Mouse (Mus musculus) brain, embryonic 18.5 days (tissue): ENCODE measurements around the gene Lyrm9.

Source experiments
- DNase-seq: peaks from one replicate; pipeline ENCODE4 v3.0.0-alpha.2; 2012; ENCODE audit warnings: low read depth, low spot score

Lyrm9 gene

GRCm38 (mm10) chr11:78826442-78827013 lies at the start of gene Lyrm9:
Gene Lyrm9, plus strand, starts transcription at chr11:78826584.
- peak; percentile 80 for DNase-seq

DNA sequence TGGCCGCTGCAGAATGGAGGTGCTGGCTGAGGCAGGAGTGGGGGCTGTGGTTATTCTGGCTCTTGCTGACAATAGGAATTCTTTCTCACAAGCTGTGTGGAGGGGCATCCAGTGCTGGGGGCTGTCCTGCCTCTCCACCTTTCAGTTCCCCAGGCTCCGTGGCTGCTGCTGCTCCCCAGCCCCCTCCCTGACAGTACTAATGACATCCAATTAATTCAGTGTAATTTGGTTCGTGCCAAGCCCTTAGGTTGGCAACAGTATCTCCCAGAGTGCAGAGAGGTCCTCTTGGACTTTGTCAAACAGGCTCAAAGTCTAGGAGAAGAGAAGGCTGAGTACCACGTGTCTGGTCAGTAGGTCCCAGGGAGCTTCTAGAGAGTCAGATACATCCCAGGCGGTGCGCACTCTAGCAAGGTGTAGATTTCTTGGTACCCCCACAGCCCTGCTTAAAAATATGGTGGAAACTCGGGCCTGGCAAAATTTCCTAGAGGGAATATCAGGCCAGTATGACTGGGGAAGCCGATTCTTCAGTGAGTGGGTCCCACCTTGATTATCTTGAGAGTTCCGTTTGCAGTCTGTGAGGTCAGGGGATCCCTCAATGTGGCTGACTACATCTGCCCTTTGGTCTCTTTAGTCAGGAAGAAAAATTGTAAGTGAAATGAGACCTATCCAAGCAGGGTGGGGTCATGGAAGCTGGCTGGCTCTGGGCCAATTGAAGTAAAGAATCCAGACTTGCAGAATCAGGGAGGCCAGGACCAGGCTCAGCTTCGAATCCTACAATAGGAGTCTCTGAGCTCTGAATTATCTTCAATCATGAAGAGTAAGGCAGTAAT lies 48.3 kb upstream of the Lyrm9 start:
- no peak for DNase-seq

DNA sequence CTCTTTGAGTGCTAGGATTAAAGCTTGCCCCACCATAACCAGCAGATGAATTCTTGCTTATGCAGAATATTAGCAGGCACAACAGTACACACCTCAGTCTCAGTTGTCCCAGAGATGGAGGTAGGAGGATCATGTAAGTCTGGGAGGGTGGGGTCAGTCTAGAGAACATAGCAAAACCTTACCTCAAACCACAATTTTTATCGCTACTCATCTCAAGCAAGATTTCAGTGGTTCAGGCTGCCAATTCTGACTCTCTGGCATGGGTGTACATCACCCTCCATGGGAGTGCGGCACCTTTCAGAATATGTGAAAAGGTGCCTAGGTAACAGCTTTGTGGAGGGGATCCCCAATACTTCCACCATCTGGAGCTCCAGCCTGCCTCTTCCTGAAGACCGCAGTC lies 46.4 kb upstream of the Lyrm9 start:
- no peak for DNase-seq

GRCm38 (mm10) chr11:78780571-78780970 lies 45.8 kb upstream of the Lyrm9 start:
- no peak for DNase-seq

DNA sequence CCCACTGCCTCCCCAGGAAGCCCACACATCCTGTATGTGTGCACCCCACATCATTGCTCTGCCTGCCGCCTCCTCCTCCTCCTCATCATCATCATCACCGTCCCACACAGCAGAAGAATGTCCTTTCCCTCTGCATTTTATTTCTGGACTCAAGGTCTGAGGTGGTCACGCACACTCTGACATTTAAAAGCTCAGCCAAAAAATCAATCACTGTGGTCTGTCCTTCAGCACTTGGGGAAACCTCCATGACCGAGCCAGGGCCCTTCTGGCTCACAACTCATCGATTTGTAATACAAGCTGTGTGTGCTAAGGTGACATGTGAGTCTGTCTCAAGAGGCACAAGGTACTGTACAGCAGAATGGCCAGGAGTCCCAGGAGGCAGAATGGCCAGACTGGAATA lies 44.1 kb upstream of the Lyrm9 start:
- no peak for DNase-seq

GRCm38 (mm10) chr11:78782791-78783347 lies 43.5 kb upstream of the Lyrm9 start:
- no peak for DNase-seq

GRCm38 (mm10) chr11:78786013-78786431 lies 40.4 kb upstream of the Lyrm9 start:
- no peak for DNase-seq

GRCm38 (mm10) chr11:78789370-78790060 lies 36.9 kb upstream of the Lyrm9 start:
- no peak for DNase-seq

GRCm38 (mm10) chr11:78791582-78791981 lies 34.8 kb upstream of the Lyrm9 start:
- peak; percentile 65 for DNase-seq

DNA sequence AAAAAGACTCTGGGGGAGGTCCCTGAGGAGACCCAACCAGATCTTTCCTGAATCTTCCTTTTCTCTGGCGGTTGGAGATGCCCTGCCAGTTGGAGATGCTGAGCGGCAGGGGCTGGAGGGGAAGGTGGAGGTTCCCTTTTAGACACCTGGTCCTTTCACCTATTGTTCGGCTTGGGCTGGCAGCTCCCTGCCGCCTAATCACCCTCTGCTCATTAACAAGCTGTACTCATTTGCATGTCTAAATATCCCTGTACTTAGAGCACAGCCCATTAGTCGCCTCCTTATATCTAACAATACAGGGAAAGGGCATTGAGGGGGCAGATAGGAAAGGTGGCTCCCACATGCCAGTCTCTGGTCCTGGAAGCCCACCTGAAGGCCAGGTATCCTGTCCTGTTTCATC lies 34.3 kb upstream of the Lyrm9 start:
- no peak for DNase-seq

- DNase-seq = no peak
Observed at GRCm38 (mm10) chr11:78792465-78792864, 33.9 kb upstream of the Lyrm9 start.

GRCm38 (mm10) chr11:78793116-78793515 lies 33.3 kb upstream of the Lyrm9 start:
- no peak for DNase-seq

- DNase-seq = no peak
Observed at GRCm38 (mm10) chr11:78796072-78796729, 30.2 kb upstream of the Lyrm9 start.

- no peak for DNase-seq
Observed at GRCm38 (mm10) chr11:78801094-78801493, 25.3 kb upstream of the Lyrm9 start.

GRCm38 (mm10) chr11:78803587-78804316 lies 22.6 kb upstream of the Lyrm9 start:
- DNase-seq = no peak

DNA sequence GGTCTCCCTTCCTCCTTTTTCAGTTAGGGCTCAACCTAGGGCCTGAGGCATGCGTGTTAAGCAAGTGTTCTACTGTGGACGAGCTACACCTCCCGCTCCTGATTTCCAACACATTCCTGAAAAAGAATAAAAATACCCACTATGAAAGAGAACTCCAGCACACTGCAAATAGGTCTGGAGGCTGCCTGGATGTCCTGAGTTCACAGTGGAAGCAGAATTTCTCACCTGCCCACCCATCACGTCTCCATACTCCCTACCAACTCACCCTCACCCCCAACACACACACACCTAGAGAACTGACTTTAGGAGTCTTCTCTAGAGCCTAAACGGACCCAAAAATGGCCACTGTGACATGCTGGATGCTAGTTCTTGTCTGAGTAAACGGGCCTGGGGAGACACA lies 21.8 kb upstream of the Lyrm9 start:
- no peak for DNase-seq

- DNase-seq = no peak
Observed at GRCm38 (mm10) chr11:78805198-78805597, 21.2 kb upstream of the Lyrm9 start.

DNA sequence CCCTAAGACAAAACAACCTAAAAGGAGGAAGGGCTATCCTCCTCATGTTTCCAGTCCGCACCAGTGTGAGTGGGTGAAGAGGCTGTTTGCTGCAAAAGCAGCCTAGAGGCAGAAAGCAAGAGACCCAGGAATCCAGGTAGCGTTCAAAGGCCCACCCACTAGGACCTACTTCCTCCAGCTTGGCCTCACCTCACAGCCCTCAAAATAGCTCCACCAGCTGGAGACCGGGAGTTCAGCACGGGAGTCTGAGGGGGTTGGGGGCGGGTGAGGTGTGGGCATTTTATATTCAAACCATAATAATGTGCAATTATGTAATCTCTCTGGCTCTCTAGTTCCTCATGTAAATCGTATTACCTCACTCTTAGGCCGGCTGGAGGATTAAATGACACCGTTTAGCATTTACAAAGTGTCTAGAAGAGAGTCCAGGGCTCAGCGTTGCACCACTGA lies 20.7 kb upstream of the Lyrm9 start:
- no peak for DNase-seq

- no peak for DNase-seq
Observed at GRCm38 (mm10) chr11:78807341-78808108, 18.9 kb upstream of the Lyrm9 start.

DNA sequence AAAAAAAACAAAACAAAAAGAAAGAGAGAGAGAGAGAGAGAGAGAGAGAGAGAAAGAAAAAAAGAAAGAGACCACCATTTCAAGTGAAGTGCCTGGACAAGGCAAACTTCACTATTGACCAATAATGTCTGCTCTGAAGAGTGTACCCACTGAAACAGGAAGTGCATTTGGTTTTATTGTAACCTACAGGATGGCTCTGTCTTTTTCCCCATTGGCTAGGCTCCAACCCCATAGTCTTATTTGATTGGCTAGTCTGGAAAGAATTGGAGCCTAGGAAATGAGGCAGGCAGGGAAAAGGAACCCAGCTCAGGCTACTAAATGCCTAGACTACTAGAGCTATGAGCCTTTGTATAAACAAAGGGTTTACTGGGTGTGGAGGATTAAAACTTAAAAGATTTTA lies 17.0 kb upstream of the Lyrm9 start:
- no peak for DNase-seq
